Mouse (Mus musculus) layer of hippocampus, adult 9-11 months (tissue): Measurements from ENCODE around the gene Aoc1.
A peak's percentile ranks its signal among the peaks of the same experiment; 100 is the strongest.

Experiments used
- DNase-seq: peaks from one replicate; pipeline ENCODE4 v3.0.0; 2022

The Aoc1 gene

DNA sequence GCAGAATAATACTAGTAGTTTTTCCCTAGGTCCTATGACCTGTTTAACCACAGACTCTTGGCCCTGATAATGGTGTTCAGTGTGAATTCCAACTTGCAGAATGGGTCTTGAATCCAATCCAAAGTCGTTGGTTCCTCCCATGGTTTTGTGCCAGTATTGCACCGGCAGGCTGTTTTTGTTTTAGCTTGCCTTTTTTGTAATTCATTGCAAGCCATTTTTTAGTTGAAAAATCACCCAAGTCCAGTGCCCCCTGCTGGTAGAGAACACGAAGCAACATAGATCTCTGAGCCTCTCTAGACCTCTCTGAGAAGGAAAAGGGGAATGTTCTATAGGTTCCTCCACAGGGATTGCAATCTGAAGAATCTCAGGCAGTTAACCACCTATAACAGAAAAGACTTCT lies 39.3 kb downstream of the Aoc1 start:
- DNase-seq: no peak

DNA sequence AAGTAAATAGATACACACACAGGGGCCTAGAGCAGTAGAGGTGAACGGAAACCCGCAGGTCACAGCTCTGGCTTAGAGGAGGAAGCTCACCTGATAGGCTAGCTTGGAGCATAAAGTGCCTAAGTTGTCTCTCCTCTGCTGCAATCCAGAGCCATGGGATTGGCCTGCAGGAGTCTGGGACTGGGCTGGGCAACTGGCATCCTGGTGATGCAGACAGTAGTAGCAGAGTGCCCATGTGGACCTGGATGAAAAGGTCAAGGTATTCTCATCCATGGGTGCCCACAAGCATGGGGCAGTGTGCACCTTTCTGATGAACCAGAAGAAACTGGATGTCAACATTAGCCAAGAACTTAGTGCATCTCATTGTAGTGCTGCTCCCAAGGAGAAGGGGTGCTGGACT lies 40.9 kb downstream of the Aoc1 start:
- DNase-seq: no peak

DNA sequence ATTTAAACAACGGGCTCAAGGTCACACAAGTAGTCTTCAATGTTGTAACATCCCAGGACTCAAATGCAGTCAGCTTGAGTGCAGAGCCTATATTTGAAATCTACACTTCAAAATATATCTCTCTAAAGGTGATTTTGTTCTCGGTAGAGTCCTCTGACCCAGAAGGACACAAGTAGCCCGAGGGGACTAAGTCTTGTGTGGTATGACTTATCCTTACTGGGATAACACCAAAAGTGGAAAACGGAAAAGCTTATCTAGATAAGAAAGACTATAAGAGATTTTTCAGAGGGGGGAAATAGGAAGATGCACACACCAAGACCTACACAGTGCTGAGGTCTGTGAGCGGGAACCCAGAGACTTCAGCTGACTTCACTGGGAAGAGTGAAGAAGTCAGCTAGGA lies 56.9 kb downstream of the Aoc1 start, which contains the start of gene 1600015I10Rik:
Gene 1600015I10Rik (plus strand): TSS at position 301 of the 400 bp plus-strand sequence.
- no peak for DNase-seq

- no peak for DNase-seq
Measured at GRCm38 (mm10) chr6:48949596-48949995, 76.9 kb downstream of the Aoc1 start.

DNA sequence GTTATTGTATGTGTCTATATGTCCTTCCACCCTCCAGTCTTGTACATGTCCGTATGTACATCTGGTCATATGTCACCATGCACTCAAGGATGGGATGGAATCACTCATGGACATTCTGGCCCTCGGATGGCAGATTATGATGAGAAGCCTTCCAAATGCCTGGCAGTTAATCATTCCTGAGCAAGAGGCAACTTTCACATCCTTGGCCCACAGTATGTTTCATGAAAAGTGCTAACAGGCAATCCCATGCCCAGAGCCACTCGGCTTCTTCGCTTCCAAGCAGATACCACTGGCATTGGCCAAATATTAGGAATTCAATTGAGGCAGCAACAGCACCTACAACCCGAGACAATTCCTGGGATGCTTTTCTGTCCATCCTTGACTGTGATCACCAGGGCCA lies 78.0 kb downstream of the Aoc1 start:
- DNase-seq: no peak

DNA sequence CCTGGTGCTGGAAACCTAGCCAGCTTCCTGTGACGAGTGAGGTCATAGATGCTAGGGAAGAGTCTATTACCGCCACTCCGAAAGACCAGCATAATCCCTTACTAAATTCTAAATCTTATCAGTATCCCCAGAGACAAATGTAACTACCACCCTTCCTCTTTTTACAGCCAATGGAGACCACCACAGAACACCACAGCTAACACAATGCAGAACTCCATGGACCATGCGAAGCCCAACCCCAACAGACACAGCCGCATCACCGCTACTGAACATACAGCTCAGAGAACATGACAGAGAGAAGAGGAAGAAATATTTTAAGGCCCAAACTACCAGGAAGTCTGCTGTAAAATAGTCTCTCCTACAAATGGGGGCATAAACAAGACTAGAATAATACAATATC lies 78.9 kb downstream of the Aoc1 start:
- no peak for DNase-seq

GRCm38 (mm10) chr6:48953220-48953619 lies 80.5 kb downstream of the Aoc1 start:
- no peak for DNase-seq

GRCm38 (mm10) chr6:48954211-48954610 lies 81.5 kb downstream of the Aoc1 start:
- no peak for DNase-seq

DNA sequence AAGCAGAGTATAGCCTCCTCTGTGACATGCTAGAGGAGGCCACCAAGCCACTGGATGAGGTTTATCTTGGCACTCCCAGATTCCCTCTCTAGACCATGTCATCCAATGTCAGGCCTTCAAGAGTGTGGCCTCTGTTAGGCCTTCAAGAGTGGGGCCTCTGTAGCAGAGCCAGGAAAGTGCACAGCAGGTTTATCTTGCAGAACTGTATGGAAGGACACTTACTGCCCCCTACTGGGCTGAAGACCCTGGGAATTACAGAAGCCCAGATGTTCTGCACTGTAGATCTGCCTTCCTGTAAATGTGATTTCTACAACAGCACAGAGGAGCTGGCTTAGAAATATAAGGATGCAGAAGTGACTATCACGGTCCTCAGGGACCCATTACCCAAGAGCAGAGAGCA lies 82.2 kb downstream of the Aoc1 start:
- DNase-seq: peak; percentile 9

- DNase-seq: no peak
Measured at GRCm38 (mm10) chr6:48956785-48957184, 84.1 kb downstream of the Aoc1 start.

GRCm38 (mm10) chr6:48958053-48958452 lies 85.4 kb downstream of the Aoc1 start:
- DNase-seq: no peak
